Mouse (Mus musculus): Measurements from ENCODE around the gene Frmd8. TPM values are rescaled to one million over a fixed set of nuclear protein-coding genes. Genes with fewer than 3 reads are reported as not detected.

Frmd8 gene
- polyA plus RNA-seq, 1 experiment from 2014 or later, result 20.7 TPM

GRCm38 (mm10) chr19:5878362-5878722 lies 3.3 kb upstream of the Frmd8 start:
- Histone ChIP-seq H3K4me1 (ENCODE audit: control insufficient read depth, insufficient read depth, low read length) (peaks cover 12% of the 10 kb centered on the region; the same call in 1 of the 2 replicates), H3K9ac (ENCODE audit: low read length) (no peak overlapping the region), H3K4me3 (ENCODE audit: low read depth, low read length) (no peak overlapping the region), H3K27me3 (ENCODE audit: control insufficient read depth, insufficient read depth, low read length) (no peaks in the 10 kb centered on the region), H3K4me2 (ENCODE audit: low read depth) (no peak overlapping the region), H3K27ac (ENCODE audit: low read depth, low read length) (no peak overlapping the region), H3K9me3 (ENCODE audit: control insufficient read depth, low read length) (no peaks in the 10 kb centered on the region), H3K36me3 (ENCODE audit: control insufficient read depth, insufficient read depth, low read length) (no peaks in the 10 kb centered on the region)
- WGBS, result 82% methylated on average over 7 of the region's 7 CpGs
- ATAC-seq (ENCODE audit: insufficient read depth, low FRiP score, low TSS enrichment) (no peak), DNase-seq (ENCODE audit: low spot score) (no peak)

GRCm38 (mm10) chr19:5877618-5878361 lies 2.7 kb upstream of the Frmd8 start, which contains the start of gene Slc25a45:
Slc25a45 (plus strand) TSS chr19:5877808.
- Histone ChIP-seq H3K9ac (ENCODE audit: low read length) (no peak within 1 kb of the TSS), H3K9me3 (ENCODE audit: control insufficient read depth, low read length) (no peaks in the 10 kb centered on the region), H3K4me3 (ENCODE audit: low read depth, low read length) (no peak within 1 kb of the TSS), H3K36me3 (ENCODE audit: control insufficient read depth, insufficient read depth, low read length) (no peaks in the 10 kb centered on the region), H3K4me1 (ENCODE audit: control insufficient read depth, insufficient read depth, low read length) (peaks cover 12% of the 10 kb centered on the region; the same call in 1 of the 2 replicates), H3K27me3 (ENCODE audit: control insufficient read depth, insufficient read depth, low read length) (no peaks in the 10 kb centered on the region), H3K4me2 (ENCODE audit: low read depth) (no peak within 1 kb of the TSS), H3K27ac (ENCODE audit: low read depth, low read length) (no peak within 1 kb of the TSS)
- DNase-seq (ENCODE audit: low spot score), result peak; percentile 75
- WGBS, result 56% methylated on average over 15 of the region's 15 CpGs
- ATAC-seq (ENCODE audit: insufficient read depth, low FRiP score, low TSS enrichment), result peak; percentile 50; the same call in 1 of the 2 replicates

- Histone ChIP-seq H3K27ac (ENCODE audit: low read depth, low read length) (no peak overlapping the region), H3K4me3 (ENCODE audit: low read depth, low read length) (peak overlapping the region; percentile 80), H3K9ac (ENCODE audit: low read length) (peak overlapping the region; percentile 78), H3K36me3 (ENCODE audit: control insufficient read depth, insufficient read depth, low read length) (no peaks in the 10 kb centered on the region; the same call in 1 of the 2 replicates), H3K4me2 (ENCODE audit: low read depth) (peak overlapping the region; percentile 66), H3K27me3 (ENCODE audit: control insufficient read depth, insufficient read depth, low read length) (no peaks in the 10 kb centered on the region), H3K4me1 (ENCODE audit: control insufficient read depth, insufficient read depth, low read length) (peaks cover 20% of the 10 kb centered on the region), H3K9me3 (ENCODE audit: control insufficient read depth, low read length) (no peaks in the 10 kb centered on the region)
- ATAC-seq (ENCODE audit: insufficient read depth, low FRiP score, low TSS enrichment) (no peak), DNase-seq (ENCODE audit: low spot score) (no peak)
- WGBS, result 14% methylated on average over 13 of the region's 13 CpGs
Measured at GRCm38 (mm10) chr19:5874391-5874968, 594 bp downstream of the Frmd8 start.

- peaks cover 20% of the 10 kb centered on the region for H3K4me1 ChIP-seq (ENCODE audit: control insufficient read depth, insufficient read depth, low read length)
- no peaks in the 10 kb centered on the region for H3K9me3 ChIP-seq (ENCODE audit: control insufficient read depth, low read length)
- no peak overlapping the region for H3K27ac ChIP-seq (ENCODE audit: low read depth, low read length)
- H3K4me3 ChIP-seq (ENCODE audit: low read depth, low read length), result no peak overlapping the region
- peaks cover 2% of the 10 kb centered on the region; the same call in 1 of the 2 replicates for H3K36me3 ChIP-seq (ENCODE audit: control insufficient read depth, insufficient read depth, low read length)
- H3K4me2 ChIP-seq (ENCODE audit: low read depth), result no peak overlapping the region
- WGBS, result 92% methylated on average over 19 of the region's 19 CpGs
- no peak for DNase-seq (ENCODE audit: low spot score)
- H3K9ac ChIP-seq (ENCODE audit: low read length), result no peak overlapping the region
- H3K27me3 ChIP-seq (ENCODE audit: control insufficient read depth, insufficient read depth, low read length), result no peaks in the 10 kb centered on the region
- no peak for ATAC-seq (ENCODE audit: insufficient read depth, low FRiP score, low TSS enrichment)
Measured at GRCm38 (mm10) chr19:5872931-5873556, 2.0 kb downstream of the Frmd8 start.

GRCm38 (mm10) chr19:5872528-5872927 lies 2.5 kb downstream of the Frmd8 start:
- DNase-seq (ENCODE audit: low spot score) (no peak), ATAC-seq (ENCODE audit: insufficient read depth, low FRiP score, low TSS enrichment) (no peak)
- Histone ChIP-seq H3K4me3 (ENCODE audit: low read depth, low read length) (no peak overlapping the region), H3K27ac (ENCODE audit: low read depth, low read length) (no peak overlapping the region), H3K4me1 (ENCODE audit: control insufficient read depth, insufficient read depth, low read length) (peaks cover 20% of the 10 kb centered on the region), H3K9ac (ENCODE audit: low read length) (no peak overlapping the region), H3K9me3 (ENCODE audit: control insufficient read depth, low read length) (no peaks in the 10 kb centered on the region), H3K27me3 (ENCODE audit: control insufficient read depth, insufficient read depth, low read length) (no peaks in the 10 kb centered on the region), H3K36me3 (ENCODE audit: control insufficient read depth, insufficient read depth, low read length) (peaks cover 2% of the 10 kb centered on the region; the same call in 1 of the 2 replicates), H3K4me2 (ENCODE audit: low read depth) (no peak overlapping the region)
- WGBS, result 92% methylated on average over 4 of the region's 4 CpGs

- no peak overlapping the region for H3K27ac ChIP-seq (ENCODE audit: low read depth, low read length)
Measured at GRCm38 (mm10) chr19:5871683-5872082, 3.4 kb downstream of the Frmd8 start.

GRCm38 (mm10) chr19:5871273-5871672 lies 3.8 kb downstream of the Frmd8 start:
- no peaks in the 10 kb centered on the region for H3K27me3 ChIP-seq (ENCODE audit: control insufficient read depth, insufficient read depth, low read length)
- H3K27ac ChIP-seq (ENCODE audit: low read depth, low read length), result peak overlapping the region; percentile 27; the same call in 1 of the 2 replicates
- 4% methylated on average over 7 of the region's 7 CpGs for WGBS
- DNase-seq (ENCODE audit: low spot score) (peak; percentile 56), ATAC-seq (ENCODE audit: insufficient read depth, low FRiP score, low TSS enrichment) (no peak)
- H3K9me3 ChIP-seq (ENCODE audit: control insufficient read depth, low read length), result no peaks in the 10 kb centered on the region
- H3K9ac ChIP-seq (ENCODE audit: low read length), result peak overlapping the region; percentile 44
- H3K36me3 ChIP-seq (ENCODE audit: control insufficient read depth, insufficient read depth, low read length), result peaks cover 2% of the 10 kb centered on the region; the same call in 1 of the 2 replicates
- peaks cover 20% of the 10 kb centered on the region for H3K4me1 ChIP-seq (ENCODE audit: control insufficient read depth, insufficient read depth, low read length)
- 0 out of 2 replicates have a peak overlapping the region, but pooled peaks have one; percentile 14 for H3K4me2 ChIP-seq (ENCODE audit: low read depth)
- H3K4me3 ChIP-seq (ENCODE audit: low read depth, low read length), result no peak overlapping the region

More at GRCm38 (mm10) chr19:5871683-5872082, 3.4 kb downstream of the Frmd8 start:
- Histone ChIP-seq H3K9ac (ENCODE audit: low read length) (peak overlapping the region; percentile 44; the same call in 1 of the 2 replicates), H3K27me3 (ENCODE audit: control insufficient read depth, insufficient read depth, low read length) (no peaks in the 10 kb centered on the region), H3K4me1 (ENCODE audit: control insufficient read depth, insufficient read depth, low read length) (peaks cover 20% of the 10 kb centered on the region), H3K4me2 (ENCODE audit: low read depth) (0 out of 2 replicates have a peak overlapping the region, but pooled peaks have one; percentile 14), H3K9me3 (ENCODE audit: control insufficient read depth, low read length) (no peaks in the 10 kb centered on the region), H3K4me3 (ENCODE audit: low read depth, low read length) (no peak overlapping the region), H3K36me3 (ENCODE audit: control insufficient read depth, insufficient read depth, low read length) (peaks cover 2% of the 10 kb centered on the region; the same call in 1 of the 2 replicates)
- WGBS, result 50% methylated on average over 6 of the region's 6 CpGs
- DNase-seq (ENCODE audit: low spot score) (no peak), ATAC-seq (ENCODE audit: insufficient read depth, low FRiP score, low TSS enrichment) (no peak)

GRCm38 (mm10) chr19:5868096-5868495 lies 7.0 kb downstream of the Frmd8 start:
- 95% methylated on average over 6 of the region's 6 CpGs for whole genome bisulfite sequencing
- H3K4me2 ChIP-seq (ENCODE audit: low read depth), result no peak overlapping the region
- H3K36me3 ChIP-seq (ENCODE audit: control insufficient read depth, insufficient read depth, low read length), result peaks cover 9% of the 10 kb centered on the region

More at GRCm38 (mm10) chr19:5868096-5868495, 7.0 kb downstream of the Frmd8 start:
- Histone ChIP-seq H3K27me3 (ENCODE audit: control insufficient read depth, insufficient read depth, low read length) (no peaks in the 10 kb centered on the region), H3K4me1 (ENCODE audit: control insufficient read depth, insufficient read depth, low read length) (peaks cover 8% of the 10 kb centered on the region), H3K27ac (ENCODE audit: low read depth, low read length) (no peak overlapping the region), H3K9ac (ENCODE audit: low read length) (no peak overlapping the region), H3K4me3 (ENCODE audit: low read depth, low read length) (no peak overlapping the region), H3K9me3 (ENCODE audit: control insufficient read depth, low read length) (no peaks in the 10 kb centered on the region)
- ATAC-seq (ENCODE audit: insufficient read depth, low FRiP score, low TSS enrichment) (no peak), DNase-seq (ENCODE audit: low spot score) (no peak)

Measured in neural tube, embryonic 11.5 days (tissue).